Mouse (Mus musculus) layer of hippocampus, postnatal 10 days (tissue): ENCODE measurements around the gene Scyl2. TPM values are rescaled to one million over a fixed set of nuclear protein-coding genes. Genes with fewer than 3 reads are reported as not detected.
"Not testable (repeated sequence)": the region's sequence is repeated elsewhere in the genome, so short reads cannot be mapped to it uniquely, and the experiment has no call there.

Experiments
- DNase-seq, 2 experiments: peaks; one replicate each; pipeline ENCODE4 v3.0.0; 2021; ENCODE audit warnings: low spot score in 2 of 2
- long read RNA-seq: library from polyadenylated mRNA; stranded (forward); transcript quantifications from one replicate; pipeline ENCODE4 v2.0.0, GENCODE M21; 2023
- total RNA-seq, 2 experiments: library from RNA; stranded (reverse); gene quantifications; 2 replicates each; pipeline ENCODE4 v1.2.3; 2021

Gene Scyl2
- total RNA-seq = 10 to 100 TPM; 30.8 to 34.4 TPM
- long read RNA-seq, partial matches to known transcripts = 0 of 2 reads
- long read RNA-seq, other reads (novel, unspliced or antisense) = 2 of 2 reads

DNA sequence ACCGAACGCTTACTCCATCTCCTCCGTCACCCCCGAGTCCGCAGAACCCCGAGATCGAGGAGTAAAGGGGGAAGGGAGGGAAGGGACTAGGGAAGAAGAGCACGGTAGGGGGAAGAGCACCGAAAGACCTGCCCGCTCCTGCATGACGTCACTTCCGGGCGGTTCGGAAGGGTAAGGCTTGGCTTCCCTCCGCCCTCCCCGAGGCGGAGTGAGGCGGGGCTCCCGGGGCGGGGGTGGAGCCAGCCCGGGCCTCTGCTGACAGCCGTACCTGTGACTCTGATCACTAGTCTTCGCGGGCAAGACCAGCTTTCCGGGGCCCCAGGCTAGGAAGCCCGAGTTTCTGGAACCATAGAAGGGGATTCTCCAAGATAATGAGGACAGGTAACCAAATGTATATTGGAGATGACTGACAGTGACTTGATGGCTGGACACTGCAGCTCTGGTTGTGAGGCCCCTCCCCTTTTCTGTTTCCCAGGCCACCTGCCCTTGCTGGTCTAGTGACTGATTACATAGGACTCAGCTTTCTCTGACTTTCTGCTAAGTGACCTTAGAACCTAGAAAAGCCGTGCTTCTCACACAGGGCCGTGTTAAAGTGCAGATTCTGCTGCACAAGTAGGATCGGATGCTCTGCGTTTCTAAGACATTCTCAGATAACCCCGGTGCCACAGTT is at the start of gene Scyl2:
TSS of gene Scyl2 (minus strand) at position 147 of the 670 bp plus-strand sequence.
- peak; percentile 92 to 95 for DNase-seq

DNA sequence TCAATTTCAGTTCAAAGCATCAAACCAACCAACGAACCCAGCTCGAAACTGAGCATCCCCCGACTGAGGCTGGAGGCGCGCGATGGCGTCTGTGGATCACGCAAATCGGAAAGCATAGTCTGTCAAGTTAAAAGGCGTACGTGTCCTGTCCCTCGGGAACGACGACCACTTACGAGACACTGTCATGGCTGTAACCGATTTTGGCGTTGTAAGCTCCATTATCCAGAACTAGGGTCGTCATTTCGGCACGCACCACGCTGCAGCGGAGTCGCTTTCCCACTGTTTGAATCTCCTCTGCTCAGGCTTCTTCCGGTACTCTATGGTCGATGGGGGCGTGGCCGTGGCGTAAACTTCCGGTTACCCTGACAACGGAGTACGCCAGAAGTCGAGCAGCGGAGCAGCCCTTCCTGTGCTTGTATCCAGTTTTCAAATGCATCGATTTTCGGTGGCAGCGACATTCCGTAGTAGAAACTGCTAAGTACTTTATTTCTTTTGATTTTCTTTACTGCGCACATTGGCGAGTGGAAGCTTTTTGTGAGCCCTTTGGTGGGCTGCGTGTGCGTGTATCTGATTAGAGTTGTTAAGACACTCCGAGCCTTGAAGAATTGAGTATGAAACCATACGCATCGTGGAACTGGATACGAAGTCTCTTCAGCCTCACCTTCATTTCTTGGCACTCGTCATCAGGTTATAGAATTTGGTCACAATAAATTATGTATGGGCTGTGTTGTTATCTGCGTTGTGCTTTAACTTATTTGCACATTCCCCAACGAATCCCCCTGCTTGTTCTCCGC is 46.1 kb upstream of the Scyl2 start, which contains the start of gene Actr6:
TSS of gene Actr6 (minus strand) at position 295 of the 794 bp plus-strand sequence.
- DNase-seq = peak; percentile 91 to 92

DNA sequence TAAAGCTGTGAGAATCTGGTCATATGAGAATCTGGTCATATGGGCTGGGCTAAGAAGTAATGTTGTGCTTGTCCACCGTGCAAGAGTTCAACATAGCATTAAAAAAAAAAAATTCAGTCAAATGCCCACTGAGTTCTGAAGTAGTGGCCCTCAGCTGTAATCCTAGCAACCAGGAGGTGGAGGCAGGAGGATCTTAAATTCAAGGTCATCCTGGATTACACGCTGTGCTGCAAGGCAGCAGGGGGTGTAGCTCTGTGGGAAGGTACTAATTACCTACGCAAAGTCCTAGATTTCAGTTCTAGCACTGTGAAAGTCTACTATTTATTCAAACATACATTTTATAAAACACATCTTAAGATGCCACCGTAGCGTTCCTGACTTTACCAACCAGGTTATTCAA is 45.3 kb upstream of the Scyl2 start:
- DNase-seq = no peak

DNA sequence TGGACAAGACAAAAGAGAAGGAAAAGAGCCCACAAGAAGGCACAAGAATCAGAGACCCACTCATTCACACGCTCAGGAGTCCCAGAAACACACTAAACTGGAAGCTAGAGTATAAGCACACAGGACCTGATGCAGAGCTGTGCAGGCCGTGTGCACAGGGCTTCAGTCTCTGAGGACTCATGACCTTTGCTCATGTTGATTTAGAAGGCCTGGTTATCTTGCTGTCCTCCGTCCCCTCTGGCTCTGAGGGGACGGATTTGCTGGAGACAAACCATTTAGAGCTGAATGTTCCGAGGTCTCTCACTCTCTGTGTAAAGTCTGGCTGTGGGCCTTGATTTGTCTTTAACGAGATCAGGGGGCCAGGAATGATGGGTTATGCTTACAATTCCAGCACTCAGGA is 44.3 kb upstream of the Scyl2 start:
- no peak for DNase-seq

DNA sequence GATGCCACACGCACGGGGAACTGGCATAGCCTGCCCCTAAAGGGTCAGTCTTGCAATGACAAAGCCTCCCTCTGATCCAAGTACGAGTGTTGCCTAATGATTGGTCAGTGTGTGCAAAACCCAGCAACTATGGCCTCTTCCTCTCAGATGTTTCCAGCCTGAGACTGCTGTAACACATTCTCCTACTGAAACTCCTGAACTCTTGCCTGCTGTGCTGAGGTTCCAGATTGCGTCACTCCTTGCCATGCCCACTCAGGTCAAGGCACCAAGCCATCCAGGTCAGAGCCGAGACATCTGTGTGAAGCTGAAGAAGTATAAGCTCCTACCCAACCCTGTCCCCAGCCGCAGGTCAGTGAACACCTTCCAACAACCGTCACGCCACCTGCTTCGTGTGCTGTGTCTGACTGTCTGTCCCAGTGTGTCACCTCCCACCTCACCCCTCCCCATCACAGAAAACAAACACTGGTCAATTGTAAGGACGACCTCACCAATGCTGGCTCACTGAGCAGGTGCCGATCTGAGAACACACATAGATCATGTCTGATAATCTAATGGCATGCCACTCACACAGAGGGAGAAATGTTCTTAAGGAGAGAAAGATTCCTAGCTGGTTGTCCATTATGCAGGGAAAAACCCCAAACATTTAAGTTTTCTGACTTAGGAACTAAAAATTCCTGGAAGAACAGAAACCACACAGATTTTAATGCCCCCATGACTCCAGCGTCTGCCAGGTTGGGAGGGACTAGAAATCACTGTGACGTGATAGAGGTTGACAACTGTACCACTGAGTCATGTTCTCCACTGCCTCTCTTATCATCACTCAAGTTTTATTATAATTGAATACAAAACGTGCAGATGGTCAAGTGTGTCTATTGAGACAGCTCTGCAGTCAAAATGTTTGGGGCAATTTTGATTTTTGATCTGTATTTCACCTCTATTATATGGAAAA is 36.4 kb upstream of the Scyl2 start:
- DNase-seq = no peak

DNA sequence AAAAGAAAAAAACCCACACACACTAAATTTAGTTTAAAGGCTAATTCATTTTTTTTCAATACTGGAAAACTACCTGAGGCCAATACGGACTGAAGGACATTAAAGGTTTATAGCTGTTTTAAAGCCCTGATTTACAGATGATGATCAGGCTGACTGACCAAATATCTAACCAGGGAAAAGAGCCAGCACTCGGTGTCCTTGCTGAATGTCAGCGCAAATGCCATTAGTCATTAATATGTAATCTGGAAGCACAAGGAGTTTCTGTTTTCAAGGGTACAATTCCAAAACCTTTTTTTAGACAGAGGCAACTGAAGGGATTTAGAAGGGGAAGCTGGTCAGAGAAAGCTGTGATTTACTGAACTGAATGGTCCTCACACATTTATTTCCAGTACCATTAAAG is 34.7 kb upstream of the Scyl2 start:
- no peak for DNase-seq

DNA sequence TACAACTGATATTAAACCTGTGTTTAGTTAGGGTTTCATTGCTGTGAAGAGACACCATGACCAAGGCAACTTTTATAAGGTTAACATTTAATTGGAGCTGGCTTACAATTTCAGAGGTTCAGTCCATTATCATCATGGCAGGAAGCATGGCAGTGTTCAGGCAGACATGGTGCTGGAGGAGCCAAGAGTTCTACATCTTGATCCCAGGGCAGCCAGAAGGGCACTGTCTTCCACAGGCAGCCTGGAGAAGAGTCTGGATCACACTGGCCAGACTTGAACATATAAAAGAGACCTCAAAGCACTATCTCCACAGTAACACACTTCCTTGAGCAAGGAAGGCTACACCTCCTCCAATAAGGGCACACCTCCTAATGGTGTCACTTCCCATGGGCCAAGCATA is 34.2 kb upstream of the Scyl2 start:
- DNase-seq = no peak

DNA sequence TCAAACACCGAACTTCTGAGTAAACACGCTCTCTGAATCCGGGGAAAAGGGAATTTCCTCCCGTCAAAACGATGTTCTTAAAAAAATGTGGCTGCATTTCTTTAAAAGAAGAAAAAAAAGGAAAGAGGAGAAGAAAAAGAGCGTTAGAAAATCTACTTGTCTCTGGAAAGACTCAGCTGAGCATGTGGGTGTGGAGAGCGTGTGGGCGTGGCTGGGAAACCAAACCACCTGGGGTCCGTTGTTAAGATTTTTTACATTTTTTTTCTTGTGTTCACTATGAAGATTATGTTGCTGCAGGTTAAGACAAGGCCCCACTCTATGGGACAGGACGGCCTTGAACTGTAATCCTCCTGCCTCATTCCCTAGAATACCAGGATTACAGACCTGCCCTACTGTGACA is 28.8 kb upstream of the Scyl2 start:
- DNase-seq = no peak

DNA sequence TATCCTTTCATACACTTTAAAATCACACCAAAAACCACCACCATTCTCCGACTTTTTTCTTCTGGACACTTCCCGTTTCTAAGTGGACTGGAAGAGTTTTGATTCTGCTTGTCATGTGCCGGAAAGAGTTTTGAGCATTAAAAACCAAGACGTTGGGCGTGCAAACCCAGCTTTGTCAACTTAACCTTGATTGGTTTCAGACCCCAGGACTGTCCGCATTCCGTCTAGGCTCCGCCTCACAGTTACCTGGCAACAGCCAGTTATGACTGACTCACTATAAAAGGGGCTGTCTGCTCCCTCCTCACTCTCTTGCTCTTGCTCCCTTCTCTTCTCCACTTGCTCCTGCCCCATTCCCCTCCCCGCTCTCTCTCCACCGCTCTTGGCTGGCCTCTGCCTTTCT is 22.6 kb upstream of the Scyl2 start:
- DNase-seq = no peak

DNA sequence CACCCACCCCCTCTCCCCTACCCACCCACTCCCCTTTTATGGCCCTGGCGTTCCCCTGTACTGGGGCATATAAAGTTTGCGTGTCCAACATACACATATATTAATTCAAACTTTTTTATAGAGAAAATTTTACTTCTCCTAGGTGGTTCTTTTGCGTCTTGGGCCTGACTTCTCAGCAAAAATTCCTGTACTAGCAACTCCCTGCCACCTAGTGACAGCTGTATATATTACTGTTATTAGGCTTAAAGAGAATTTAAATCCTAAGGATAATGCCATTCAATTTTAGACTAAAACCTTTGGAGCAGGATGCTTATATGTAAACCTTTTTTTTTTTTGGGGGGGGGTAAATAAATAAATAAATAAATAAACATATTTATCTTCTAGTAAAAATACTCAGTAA is 21.3 kb upstream of the Scyl2 start:
- no peak for DNase-seq

DNA sequence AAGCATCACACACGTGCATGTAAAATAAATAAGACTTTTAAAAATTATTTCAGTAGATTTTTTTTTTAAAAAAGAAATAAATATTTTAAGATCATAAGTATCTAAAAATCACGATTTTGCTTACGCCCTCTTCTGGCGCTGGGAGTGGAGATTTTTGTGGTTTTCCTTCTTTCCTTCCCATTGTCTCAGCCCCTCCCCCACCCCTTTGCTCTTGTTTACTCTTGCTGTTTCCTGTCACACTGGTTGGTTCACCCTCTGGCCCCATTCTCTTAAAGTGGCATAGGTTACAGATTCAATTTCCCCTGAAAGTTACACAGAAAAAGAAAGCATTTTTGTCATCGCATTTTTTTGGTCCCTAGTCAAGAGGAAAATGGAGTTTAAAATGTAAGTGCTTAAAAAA is 17.0 kb upstream of the Scyl2 start:
- no peak for DNase-seq

DNA sequence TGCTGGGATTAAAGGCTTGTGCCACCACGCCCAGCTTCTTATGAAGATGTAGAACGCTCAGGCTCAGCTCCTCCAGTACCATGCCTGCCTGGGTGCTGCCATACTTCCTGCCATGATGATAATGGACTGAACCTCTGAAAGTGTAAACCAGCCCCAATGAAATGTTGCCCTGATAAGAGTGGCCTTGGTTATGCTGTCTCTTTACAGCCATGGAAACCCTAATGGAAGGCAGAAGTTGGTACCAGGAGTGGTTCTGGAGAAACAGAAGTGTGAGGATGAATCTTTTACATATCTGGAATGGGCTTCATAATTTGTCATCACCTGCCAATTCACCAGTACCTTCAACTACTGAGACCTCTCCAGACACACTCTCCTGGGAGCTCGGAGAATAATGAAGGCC is 11.9 kb upstream of the Scyl2 start:
- no peak for DNase-seq

DNA sequence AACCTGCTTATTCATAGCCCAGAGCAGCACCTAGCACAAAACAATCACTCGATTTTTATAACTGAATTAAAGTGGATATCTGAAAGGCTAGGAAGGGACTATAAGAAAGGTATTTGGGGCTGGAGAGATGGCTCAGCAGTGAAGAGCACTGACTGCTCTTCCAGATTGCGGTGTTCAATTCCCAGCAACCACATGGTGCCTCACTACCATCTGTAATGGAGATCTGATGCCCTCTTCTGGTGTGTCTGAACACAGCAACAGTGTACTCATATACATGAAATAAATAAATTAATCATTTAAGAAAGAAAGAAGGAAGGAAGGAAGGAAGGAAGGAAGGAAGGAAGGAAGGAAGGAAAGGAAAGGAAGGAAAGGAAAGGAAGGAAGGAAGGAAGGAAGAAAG is 10.2 kb upstream of the Scyl2 start:
- not testable (repeated sequence) for DNase-seq

DNA sequence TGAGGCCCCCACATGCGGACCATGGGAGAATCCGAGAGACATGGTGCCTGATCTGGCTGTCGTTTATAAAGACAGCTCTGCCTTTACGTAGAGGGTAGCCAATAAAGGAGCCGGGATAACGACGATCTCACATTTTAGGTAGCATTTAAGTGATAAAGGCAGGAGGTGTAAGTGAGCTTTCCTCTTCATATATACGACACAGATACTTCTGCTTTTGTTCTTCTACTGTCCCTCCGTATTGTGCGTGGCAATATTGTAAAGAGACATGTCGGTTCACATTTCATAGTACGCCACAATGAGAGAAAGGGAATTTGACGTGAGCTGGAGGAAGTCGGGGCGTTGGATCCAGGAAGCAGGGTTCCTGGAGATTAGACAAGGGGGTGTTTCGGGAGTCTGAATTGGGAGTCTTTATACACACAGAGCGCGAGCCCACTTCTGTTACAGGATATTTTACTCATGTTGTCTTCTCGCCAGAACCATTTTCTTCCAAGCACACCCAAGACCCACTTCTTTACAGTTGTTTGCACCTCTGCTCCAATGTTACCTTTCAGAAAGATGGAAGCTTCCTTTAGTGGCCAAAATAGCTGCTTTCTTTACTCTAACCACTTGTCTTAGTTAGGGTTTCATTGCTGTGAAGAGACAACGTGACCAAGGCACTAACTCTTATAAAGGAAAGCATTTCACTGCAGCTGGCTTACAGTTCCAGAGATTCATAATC is 9.3 kb upstream of the Scyl2 start:
- DNase-seq = no peak

DNA sequence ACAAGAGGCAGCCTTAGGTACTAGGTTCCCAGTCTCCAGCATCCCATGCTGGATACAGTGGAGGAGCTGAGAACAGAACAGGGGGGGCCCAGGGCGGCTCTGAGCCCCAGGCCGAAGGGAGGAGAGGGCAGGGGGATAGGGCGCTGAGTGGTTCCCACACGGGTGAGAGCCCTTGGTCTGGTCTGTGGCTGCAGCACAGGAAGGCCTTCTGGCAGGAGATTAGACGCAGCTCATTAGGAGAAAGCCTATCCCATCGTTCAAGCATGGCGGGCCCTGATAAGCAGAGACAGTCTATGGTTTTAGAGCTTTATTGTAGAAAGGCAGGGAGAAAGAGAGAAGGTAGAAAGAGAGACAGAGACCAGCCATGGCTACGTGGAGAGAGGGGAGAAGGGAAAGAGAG is 3.9 kb upstream of the Scyl2 start:
- no peak for DNase-seq

DNA sequence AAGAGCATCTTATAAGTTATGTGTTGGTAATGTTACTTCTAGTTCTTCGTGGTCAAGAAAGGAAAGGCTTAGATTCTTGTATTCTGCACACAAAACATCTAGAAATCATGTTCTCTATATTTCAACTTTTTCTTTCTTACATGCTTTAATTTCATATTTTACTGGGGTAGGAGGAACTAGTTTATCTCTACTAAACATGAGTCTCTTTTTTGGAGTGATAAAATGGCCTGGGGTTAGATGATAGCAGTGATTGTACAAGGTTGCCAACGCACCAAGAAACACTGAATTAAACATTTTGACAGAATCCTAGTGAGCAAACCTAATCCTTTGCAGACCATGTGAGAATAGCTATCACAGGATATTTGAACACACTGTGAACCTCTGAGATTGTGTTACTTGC is 1.4 kb upstream of the Scyl2 start:
- DNase-seq = no peak

DNA sequence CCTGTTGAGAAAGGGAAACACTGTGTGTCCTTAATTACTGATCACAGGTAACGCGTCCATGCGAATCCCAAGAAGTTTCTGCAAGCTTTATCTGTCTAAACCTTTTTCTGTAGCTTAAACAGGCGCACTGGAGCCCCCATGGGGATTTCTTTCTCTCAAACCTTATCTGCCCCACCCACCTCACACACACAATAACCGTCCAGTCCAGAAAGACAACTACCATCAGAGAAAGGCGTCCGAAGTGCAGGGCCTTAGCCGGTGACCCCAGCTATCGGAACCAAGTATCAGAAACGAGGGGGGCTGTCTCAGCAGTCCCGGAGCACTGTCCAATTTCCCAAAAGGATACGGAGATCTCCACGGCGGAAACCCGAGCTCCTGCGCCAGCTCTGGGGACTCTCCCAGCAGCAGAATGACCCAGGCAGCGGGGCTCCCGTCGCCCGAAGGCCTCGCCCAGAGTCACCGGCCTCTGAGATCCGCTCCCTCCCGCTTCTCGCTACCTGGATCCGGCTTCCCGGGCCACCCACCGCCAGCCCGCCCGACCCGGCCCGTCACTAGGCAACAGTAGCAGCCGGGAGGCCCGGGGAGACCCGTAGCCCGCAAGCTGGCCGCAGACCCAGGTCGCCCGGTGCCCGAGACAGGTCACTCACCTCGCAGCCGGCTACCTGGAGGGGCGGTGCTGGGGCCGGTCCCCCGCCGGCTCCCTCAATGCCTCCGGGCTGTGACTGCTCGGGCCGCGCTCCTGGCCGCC is 520 bp downstream of the Scyl2 start:
- DNase-seq = no peak

DNA sequence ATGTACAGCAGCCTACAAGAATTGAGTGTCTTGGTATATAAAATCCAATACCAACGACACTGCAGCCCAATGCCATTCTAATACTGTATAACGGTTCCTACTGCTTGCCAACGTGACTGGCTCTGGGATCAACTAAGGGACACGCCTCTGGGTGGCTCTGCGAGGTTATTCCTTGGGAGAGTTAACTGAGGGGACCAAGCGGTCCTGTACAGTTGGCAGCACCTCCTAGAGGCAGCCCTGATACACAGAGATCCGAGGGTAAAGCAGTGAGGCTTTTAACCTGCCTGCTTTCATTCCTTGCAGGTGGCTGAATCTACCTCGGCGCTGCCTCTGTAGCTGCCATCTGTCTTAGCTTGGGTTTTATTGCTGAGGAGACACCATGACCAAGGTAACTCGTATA is 3.1 kb downstream of the Scyl2 start:
- DNase-seq = no peak

DNA sequence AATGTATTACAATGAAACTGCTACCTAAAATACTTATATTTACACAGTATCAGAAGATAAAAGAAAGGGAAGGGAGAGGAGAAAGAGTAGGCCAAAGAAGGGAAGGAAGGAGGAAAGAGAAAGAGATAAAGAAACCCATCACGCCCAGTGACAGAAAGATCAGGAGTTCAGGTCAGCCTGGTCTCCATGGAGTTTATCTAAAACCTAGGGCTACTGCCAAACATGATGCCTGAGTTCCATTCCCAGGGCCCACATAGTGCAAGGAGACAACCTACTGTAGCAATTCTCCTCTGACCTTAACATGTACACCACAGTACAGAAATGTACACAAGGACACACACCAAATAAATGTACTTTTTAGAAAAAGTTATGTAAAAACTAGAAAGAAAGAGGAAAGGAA is 3.9 kb downstream of the Scyl2 start:
- DNase-seq = no peak

DNA sequence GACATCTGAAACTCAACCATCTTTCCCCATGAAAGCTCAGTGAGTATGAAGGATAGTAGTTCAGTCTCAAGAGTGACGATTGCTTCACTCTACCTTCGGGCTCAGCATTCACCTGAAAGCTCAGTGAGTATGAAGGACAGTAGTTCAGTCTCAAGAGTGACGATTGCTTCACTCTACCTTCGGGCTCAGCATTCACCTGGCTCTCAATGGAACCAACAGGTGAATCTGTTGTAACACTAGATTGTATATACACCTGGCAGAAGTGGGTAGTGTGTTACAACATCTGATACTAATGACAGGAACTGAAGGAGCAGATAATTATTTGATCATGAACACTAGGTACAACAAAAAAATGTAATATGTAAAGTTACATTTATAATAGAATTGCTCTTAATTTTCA is 4.4 kb downstream of the Scyl2 start:
- DNase-seq = no peak
